Mouse (Mus musculus): ENCODE measurements around the gene Daw1. TPM values are rescaled to one million over a fixed set of nuclear protein-coding genes. Genes with fewer than 3 reads are reported as not detected.

Gene Daw1
- under 1 TPM in 1 of 2 experiments, not detected in 1; 0.20 TPM for total RNA-seq (2021)

DNA sequence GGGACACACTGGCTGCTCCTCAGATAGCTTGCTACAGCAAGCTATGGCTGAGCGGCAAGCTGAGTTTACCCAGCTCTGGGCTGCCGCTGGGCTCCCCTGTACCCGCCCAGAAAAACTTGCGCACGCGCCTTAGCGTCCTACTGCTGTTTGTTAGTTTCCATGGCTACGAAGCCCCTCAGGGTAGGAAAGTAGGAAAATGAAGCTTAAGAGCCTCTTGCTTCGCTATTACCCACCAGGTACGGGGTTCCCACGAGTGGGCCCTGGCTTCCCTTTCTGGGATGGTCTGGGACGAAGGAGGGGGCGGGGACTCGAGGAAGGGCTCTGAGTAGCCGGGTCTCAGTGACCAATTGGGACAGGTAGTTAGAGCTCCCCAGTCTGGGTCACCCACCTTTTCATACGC is at the start of gene Daw1:
Daw1 (plus strand) TSS at position 150 of the 400 bp plus-strand sequence.
- DNase-seq (ENCODE audit: low spot score in 2 of 2): peak; percentile 57
- intact Hi-C loops (cut with DNase I): no loop called here

DNA sequence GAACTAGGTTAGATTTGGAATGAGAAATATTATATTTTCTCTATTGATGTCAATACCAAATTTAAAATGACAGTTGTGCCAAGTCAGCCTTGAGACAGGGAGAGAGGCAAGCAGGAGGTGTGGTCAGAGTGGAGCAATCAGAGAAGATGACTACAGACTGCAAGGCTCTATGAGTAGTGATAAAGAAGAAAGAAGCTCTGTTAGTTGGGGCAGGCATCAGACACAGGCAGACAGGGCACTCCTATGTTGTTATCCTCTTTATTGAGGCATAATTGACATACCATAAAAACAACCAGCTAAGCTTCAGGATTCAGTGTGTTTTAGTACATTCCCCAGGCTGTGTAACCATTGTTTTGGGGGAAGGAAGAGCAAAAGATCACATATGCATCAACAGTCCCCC is 48.6 kb upstream of the Daw1 start:
- intact Hi-C loops (cut with DNase I): no loop called here
- DNase-seq (ENCODE audit: low spot score in 2 of 2): no peak

DNA sequence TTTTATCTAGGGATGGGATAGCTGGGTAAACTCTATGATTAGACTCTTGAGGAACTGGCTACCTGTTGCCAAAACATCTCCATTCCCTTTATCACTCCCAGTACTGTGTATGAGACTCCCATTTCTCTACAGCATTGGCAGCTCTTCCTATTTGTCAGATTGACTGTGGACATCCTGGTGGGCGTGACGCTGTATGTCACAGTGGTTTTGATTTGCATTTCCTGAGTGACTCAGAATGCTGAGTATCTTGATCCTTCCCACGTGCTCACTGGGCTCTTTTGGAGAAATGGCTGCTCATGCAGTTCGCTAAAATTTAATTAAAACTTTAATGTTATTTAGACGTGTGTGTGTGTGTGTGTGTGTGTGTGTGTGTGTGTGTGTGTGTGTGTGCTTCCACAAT is 47.8 kb upstream of the Daw1 start:
- intact Hi-C loops (cut with DNase I): no loop called here
- DNase-seq (ENCODE audit: low spot score in 2 of 2): no peak

DNA sequence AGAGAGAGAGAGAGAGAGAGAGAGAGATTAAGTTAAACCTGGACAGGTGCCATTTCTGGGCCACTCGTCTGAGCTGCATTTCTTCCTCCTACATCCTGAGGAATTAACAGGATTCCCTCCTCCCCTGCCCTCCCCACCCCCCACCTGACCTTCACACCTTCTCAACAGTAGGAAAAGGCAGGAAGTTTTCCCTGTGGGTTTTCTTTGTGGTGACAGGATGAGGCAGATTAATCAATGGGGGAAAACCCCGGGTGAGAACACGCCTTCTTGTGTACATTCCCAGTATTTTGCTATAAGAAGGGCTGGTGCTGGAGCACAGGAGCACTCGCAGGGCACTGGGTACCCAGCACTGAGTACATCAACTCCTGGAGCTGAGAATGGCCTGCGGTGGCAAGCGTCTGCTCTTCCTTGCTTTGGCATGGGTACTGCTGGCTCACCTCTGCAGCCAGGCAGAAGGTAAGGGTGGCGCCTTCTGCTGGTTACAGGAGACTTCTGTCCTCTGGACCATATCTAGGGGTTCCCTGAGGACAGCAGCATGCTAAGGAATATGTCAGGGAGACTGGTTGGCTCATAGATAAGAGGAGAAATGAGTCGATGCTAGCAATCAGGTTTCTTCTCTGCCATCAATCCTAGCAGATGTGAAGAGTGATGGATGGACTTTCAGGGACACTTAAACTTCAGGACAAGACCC is 43.0 kb upstream of the Daw1 start, which contains the start of gene Ccl20:
Ccl20 (plus strand) TSS at position 320 of the 691 bp plus-strand sequence.
- no peak for DNase-seq (ENCODE audit: low spot score in 2 of 2)
- intact Hi-C loops (cut with DNase I): no loop called here

DNA sequence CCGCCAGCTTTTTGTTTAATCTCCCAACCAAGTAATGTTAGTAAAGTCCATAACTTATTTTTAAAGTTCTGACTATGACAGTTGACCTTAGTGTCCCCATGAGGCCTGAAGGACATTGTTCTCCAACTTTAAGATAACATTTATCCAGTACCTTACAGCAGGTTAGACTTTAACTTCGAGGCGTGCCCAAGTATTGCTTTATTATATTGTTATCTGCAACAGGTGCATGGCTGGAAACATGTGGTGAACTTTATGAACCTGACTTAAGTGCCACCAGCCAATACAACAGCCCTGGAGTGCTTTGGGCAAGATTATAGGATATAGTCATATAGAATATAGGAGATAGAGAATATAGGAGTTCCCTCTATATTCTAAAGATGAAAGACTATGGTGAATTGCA is 42.3 kb upstream of the Daw1 start:
- intact Hi-C loops (cut with DNase I): no loop called here
- no peak for DNase-seq (ENCODE audit: low spot score in 2 of 2)

DNA sequence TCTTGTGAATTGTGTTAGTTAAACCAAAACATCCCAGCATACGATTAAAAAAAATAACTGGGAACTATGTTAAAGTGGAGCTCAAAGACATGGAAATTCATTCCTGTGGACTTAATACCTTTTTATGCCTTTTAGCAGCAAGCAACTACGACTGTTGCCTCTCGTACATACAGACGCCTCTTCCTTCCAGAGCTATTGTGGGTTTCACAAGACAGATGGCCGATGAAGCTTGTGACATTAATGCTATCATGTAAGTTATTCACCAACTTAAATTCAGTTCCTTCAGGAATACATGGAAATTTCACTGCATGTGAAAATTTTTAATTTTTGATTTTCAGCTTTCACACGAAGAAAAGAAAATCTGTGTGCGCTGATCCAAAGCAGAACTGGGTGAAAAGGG is 41.9 kb upstream of the Daw1 start:
- DNase-seq (ENCODE audit: low spot score in 2 of 2): peak; percentile 15
- intact Hi-C loops (cut with DNase I): no loop called here

DNA sequence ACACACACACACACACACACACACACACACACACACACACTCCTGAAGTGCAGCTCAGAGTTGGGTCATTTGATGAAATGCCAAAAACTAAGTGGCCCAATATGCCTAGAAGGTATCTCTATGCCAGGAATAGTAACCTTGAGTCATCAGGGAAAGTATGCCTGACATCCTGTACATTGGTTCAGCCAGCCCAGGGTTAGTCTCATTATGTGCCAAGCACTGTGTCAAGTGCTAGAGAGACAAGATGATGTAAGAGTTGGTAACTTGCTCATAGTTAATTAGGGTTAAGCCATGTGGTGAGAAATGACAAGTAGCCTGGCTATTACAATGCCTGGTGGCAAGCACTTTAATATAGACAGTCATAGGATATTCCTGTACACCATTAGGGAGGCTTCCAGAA is 39.6 kb upstream of the Daw1 start:
- intact Hi-C loops (cut with DNase I): no loop called here
- no peak for DNase-seq (ENCODE audit: low spot score in 2 of 2)

DNA sequence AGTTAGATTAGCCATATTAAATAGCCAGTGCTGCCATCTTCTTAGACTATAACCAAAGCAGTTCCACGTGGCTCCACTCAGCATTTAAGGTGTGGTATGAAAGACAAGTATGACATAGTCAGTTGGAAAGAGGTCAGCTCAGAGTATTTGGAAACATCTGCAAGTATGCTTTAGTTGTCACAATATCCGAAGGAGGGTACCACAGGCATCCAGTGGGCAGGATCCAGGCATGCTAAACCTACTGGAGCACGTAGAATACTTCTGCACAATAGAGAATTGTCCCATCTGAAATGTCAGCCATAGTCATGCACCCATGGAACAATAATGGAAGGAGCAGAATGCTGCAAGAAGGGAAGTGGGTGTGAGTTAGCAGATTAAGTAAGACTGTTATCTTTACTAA is 39.2 kb upstream of the Daw1 start:
- intact Hi-C loops (cut with DNase I): no loop called here
- no peak for DNase-seq (ENCODE audit: low spot score in 2 of 2)

DNA sequence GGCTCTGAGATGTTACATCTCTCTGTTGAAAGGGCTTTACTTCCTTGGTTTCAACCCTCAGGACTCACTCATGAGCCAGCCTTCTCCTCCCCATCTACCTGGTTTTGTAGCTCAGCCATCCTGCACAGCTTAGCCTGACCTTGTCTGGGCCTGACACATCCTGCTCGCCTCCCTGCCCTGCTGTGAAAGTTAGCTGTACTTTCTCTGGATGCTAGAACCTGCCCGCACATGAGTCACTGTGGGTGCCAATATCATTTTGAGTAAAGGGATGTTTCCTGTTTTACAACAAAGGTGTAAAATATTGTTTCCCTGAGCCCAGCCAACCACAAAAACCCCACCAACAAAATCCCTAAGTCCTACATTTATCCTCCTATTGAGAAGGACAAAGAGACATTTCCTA is 36.4 kb upstream of the Daw1 start:
- DNase-seq (ENCODE audit: low spot score in 2 of 2): no peak
- intact Hi-C loops (cut with DNase I): no loop called here

DNA sequence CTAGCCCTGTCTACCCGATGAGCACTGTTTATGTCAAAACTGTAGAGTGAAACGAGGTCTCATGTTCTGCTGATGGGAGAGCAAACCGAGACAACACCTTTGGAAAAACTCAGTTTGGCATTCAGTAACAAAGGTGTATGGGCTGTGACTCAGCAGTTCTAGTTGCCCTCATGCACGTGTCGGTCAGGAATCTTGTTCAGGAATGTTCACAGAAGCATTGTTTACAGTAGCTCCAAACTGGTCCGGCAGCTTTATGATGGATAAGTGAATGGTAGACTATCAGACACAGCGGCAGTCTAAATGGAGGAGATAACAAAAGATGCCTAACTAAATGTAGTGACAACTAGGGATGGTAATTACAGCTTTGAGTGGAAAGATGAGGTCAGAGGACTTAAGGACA is 23.7 kb upstream of the Daw1 start:
- DNase-seq (ENCODE audit: low spot score in 2 of 2): no peak
- intact Hi-C loops (cut with DNase I): no loop called here

DNA sequence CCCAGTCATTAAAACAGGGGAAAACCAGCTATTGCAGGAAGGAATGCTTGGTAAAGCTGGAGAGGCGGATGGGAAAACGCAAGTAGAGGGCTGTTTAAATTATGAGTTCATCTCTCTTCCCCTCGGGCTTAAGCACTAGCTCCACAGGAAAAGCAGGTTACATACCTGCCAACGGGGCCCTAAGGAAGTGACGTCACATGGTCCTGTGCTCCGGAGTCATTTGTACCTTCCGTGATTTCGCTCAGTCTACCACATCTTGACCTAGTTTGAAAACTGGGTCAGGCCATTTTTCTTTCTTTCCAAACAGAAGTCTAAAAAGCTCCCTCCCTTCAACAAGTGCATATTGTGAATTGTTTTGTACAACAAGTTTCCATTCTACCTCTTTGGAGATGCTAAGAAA is 21.7 kb upstream of the Daw1 start:
- no peak for DNase-seq (ENCODE audit: low spot score in 2 of 2)
- intact Hi-C loops (cut with DNase I): no loop called here

DNA sequence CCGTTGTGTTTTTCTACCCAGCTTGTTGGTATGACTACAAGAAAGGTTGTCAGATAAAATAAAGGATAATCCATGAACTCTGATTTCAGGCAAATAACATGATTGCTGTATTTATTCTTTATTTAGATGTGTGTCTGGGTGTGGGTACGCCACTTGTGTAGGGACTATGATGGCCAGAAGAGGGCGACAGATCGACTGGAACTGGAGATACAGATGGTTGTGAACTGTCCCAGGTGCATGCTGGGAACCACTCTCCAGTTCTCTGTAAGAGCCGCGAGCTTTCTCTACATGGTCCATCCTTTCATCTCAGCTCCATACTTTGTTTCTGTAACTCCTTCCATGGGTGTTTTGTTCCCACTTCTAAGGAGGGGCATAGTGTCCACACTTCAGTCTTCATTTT is 20.8 kb upstream of the Daw1 start:
- no peak for DNase-seq (ENCODE audit: low spot score in 2 of 2)
- intact Hi-C loops (cut with DNase I): no loop called here

DNA sequence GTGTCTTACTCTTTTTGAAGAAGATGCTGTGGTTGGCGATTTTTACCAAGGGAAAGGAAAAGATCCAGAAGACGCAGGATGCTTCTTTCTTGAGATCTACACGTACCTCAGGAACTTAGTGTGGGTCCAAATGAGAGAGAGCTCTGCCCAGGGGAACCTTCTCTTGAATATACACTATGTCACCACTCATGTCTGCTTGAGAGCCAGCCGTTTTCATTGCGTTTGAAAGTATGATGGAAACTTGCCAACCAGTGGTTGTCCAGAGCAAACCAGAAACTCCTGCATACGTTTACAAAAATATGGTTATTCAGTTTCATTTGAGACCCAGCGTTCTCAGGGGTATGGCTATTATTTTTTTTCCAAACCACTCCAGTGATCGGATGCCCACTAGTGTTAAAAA is 18.0 kb upstream of the Daw1 start:
- intact Hi-C loops (cut with DNase I): no loop called here
- no peak for DNase-seq (ENCODE audit: low spot score in 2 of 2)

DNA sequence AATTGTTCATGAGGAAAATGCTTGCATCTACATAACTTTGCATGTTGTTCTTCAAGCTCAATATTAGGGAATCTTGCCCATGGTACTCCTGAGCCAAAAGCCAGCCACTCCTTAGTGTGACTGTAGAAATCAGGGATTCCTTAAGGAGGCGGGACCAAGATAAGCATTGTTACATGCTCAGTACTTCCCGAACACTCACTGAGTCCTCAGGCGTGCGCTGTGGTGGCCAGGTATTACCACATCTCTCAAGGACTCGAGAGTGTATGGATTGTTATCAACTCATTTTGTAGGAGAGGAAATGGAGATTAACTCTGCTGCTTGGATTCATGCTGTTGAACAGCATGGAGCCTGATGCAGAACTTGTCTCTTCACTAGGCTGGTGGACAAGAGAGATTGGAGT is 17.5 kb upstream of the Daw1 start:
- DNase-seq (ENCODE audit: low spot score in 2 of 2): no peak
- intact Hi-C loops (cut with DNase I): no loop called here

DNA sequence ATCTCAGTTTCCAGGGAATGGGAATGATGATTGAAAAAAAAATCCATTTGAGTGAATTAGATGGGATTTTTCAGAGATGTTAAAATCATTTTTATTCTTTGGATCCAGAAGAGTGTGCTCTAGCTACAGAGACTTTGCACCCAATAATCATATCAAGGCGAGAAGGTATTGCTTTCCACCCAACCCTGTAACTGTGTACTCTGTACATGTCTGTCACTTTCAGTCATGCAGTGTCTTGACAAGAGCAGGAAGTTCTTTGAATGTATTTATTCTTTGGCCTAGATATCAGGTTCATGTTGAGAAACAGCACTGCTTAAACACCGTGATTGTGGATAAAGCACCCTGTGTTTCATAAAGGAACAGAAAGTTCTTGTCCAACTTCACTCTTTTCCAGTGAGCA is 13.0 kb upstream of the Daw1 start:
- intact Hi-C loops (cut with DNase I): no loop called here
- no peak for DNase-seq (ENCODE audit: low spot score in 2 of 2)

DNA sequence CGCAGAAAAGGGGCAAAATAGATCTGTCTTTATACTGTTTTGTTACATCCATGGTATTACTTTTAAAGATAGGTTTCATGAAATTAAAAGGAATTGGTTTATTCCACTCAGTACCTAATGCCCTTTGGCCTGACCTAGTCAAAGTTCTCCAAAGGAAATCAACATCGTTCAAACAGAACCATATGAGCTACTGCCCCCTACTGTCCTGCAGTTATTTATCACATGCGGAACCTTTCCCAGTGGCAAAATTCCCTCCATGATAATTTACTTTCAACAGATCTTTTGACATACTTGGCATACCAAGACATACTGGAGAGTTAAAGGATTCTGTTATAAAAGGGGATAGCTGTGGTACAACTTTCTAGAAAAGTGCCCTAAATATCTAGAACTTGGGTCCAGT is 9.3 kb upstream of the Daw1 start:
- intact Hi-C loops (cut with DNase I): no loop called here
- no peak for DNase-seq (ENCODE audit: low spot score in 2 of 2)

DNA sequence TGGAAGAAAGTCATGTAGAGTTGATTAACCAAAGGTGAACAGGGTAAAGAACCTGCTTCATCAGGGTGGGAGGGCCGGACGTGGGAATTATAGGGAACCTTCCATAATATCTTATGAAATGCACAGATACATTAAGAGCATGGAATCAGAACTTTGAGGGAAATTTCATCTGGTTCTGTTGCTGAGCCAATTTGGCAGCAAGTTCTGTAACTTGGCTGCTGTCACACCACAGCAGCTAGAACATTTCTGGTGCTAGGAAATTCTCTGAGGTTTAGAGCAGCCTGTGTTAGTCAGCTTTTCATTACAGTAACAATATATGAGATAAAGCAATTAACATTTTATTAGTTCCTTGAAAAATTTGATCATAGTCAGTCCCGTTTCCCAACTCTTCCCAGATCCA is 6.6 kb upstream of the Daw1 start:
- peak; percentile 26 to 36 for DNase-seq (ENCODE audit: low spot score in 2 of 2)
- intact Hi-C loops (cut with DNase I): no loop called here

DNA sequence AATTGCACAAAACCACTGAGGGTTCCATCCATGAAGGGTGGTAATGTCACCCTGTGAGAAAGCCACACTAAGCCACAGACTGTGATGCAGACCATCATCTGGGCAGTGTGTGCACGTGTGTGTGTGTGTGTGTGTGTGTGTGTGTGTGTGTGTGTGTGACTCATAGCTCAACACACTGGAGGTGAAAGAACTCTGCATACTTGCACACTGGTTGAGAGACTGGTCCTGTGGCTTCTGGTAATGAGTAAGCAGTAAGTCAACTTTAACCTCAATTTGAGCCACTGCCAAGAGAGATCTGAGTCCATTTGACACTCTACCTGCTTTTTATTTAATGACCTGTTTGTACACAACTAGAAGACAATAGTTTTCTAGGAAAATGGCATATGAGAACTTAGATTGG is 2.7 kb upstream of the Daw1 start:
- intact Hi-C loops (cut with DNase I): no loop called here
- DNase-seq (ENCODE audit: low spot score in 2 of 2): no peak

DNA sequence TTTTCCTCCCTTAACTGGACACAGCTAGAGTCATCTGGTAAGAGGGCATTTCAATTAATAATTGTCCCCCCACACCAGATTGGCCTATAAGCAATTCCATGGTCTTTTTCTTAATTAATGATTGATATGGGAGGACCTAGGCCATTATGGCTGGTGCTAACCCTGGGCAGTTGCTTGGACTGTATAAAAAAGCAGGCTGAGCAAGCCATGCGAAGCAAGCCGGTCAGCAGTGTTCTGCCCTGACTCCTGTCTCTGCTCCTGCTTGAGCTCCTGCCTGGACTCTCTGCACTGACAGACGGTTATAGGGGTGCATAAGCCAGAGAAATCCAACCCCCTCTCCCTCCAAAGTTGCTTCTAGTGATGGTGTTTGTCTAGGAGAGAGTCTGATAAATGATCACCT is 2.1 kb downstream of the Daw1 start:
- no peak for DNase-seq (ENCODE audit: low spot score in 2 of 2)
- intact Hi-C loops (cut with DNase I): no loop called here

DNA sequence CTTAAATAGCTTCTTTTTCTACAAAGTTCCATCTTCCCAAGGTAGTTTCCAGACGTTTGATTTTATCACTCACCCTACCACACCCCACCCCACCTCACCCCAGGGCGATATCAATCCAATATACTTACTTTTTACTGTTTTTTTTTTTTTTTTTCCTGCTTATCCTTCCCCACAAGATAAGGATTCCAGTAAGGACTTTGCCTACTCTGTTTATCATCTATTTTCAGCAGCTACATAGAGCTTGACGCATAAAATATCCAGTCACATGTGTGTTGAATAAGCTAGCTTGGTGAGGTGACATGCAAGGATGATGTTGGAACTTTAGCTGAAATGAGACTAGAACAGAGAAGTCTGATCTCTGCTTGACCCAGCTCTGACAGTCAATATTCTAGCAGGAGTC is 4.5 kb downstream of the Daw1 start:
- intact Hi-C loops (cut with DNase I): no loop called here
- no peak for DNase-seq (ENCODE audit: low spot score in 2 of 2)

DNA sequence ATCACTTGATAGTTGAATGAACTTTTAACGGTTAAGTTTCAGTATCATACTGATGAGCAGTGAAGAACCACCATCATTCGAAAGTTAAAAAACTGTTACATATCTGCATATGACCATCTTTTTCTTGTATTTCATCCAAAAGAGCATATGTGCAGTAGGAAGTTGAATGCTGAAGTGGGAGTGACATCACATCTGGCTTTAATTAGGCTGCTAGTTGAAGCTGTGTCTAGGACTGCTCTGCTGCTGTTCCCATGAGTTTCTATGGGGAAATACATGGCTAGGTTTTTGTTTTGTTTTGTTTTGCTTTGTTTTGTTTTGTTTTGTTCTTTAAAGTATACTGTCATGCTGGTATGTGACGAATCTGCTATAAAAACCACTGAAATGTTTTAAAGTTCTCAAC is 9.6 kb downstream of the Daw1 start:
- intact Hi-C loops (cut with DNase I): no loop called here
- DNase-seq (ENCODE audit: low spot score in 2 of 2): no peak

DNA sequence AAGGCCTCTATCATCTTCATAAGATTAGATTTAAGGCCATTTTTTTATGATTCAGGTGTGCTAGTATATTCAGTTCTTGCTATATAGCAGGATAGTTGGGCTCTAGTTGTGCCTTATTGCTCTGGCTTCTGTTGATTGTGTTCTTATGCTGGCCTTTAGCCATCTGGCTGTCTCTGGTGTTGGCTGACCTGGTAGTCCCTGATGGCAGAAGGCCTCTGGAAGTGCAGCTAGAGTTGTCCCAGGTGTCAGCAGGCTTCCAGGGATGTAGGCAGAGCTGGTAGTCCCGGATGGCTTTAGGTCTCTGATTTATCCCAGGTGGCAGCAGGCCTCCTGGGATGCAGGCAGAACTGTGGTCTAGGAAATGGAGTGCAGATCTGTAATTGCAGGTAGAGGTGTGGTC is 16.4 kb downstream of the Daw1 start:
- intact Hi-C loops (cut with DNase I): no loop called here
- no peak for DNase-seq (ENCODE audit: low spot score in 2 of 2)

Measured in left cerebral cortex, postnatal 36 days (tissue).